Mouse (Mus musculus) megakaryocyte, embryonic 14.5 days (primary cell): ENCODE results near the gene Exoc5.

Source experiments
- FLI1 ChIP-seq: IDR thresholded peaks from 2 replicates; pipeline ENCODE4 v1.6.1; 2012; ENCODE audit warnings: low read length, inconsistent platforms, mixed read lengths
- GATA1 ChIP-seq: IDR thresholded peaks from 3 replicates; pipeline ENCODE4 v1.6.1; 2012; ENCODE audit warnings: mixed read lengths, low read length, inconsistent platforms, borderline replicate concordance

DNA sequence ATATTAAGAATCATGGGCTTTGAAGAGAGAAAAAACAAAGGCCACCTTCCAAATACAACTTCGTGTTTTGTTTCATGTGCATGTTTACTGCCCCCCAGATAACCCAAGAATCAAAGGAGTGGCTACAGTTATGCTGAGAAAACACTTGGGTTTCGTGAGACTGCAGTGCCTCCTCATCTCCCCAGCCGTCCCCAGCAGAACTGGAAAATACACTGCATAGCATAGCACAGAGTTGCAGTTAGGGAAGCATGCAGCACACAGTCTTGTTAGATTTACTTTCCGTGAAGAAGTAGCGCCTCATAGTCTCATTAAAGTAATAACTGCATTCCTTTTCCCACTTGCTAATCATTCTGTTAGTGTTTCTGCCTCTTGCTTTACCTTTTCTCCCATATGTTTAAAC, 23.6 kb upstream of the Exoc5 start:
- TF ChIP-seq GATA1, result no peak
- TF ChIP-seq FLI1, result no peak
